Mouse (Mus musculus) thymus, adult 2 months (tissue): ENCODE measurements around the gene Srms.

Experiments used
- CTCF ChIP-seq: fragments of 200-500 bp; IDR thresholded peaks from 2 replicates; pipeline ENCODE4 v1.5.1; 2012; ENCODE audit warnings: mild to moderate bottlenecking, control low read depth, low read length, moderate library complexity, borderline replicate concordance; ENCODE audit not compliant: control insufficient read depth, poor library complexity, insufficient read depth; ENCODE audit errors: extremely low read depth
- POLR2A ChIP-seq: fragments of 200-500 bp; IDR thresholded peaks from 2 replicates; pipeline ENCODE4 v1.6.1; 2012; ENCODE audit warnings: mild to moderate bottlenecking, low read length, control low read depth, moderate library complexity; ENCODE audit not compliant: control insufficient read depth, poor library complexity, insufficient read depth; ENCODE audit errors: extremely low read depth

GRCm38 (mm10) chr2:181202422-181202821 is 10.6 kb downstream of the Srms start, which contains the start of gene Ptk6:
- TF ChIP-seq CTCF (no peak), POLR2A (no peak)
